Mouse (Mus musculus): ENCODE results near the gene Pvalb.

Gene Pvalb

DNA sequence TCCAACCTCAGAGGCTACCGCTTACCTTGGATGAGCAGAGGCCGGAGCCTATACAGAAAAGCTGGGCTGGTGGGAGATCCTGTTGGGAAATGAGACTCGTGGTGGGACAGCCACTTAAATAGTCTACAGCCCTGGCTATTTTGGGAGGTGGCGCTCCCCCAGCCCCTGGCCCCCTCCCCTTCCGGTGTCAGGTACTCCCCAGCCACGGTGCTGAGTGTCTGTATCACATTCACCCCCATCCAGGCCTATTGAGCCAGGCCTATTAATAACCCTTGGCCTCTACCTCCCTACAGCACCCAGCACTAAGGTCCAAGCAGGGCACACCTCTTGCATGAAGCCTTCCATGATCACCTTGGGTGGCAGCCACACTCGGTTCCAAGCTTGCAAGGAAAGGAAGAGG lies at the start of gene Pvalb:
Gene Pvalb, minus strand, starts transcription at position 89 of the 400 bp plus-strand sequence.
- no peak for DNase-seq

DNA sequence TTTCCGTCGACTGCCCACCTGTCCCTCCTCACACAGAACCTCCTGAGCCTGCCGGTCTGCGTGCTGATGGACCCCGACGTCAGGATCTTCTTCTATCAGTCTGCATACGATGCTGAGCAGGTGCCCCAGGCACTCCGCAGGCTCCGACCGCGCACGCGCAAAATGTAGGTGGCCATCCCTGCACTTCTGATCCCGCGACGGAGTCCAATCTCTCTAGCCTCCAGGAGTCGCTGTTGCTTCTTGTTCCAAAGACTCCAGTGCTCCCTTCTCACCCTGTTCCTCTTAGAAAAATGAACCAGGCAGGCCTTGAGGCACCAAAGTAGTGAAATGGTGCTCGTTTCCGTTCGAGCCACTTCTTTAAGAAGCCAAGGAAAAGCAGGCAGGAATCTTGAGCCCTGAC lies 48.6 kb upstream of the Pvalb start:
- peak; percentile 94 for DNase-seq

DNA sequence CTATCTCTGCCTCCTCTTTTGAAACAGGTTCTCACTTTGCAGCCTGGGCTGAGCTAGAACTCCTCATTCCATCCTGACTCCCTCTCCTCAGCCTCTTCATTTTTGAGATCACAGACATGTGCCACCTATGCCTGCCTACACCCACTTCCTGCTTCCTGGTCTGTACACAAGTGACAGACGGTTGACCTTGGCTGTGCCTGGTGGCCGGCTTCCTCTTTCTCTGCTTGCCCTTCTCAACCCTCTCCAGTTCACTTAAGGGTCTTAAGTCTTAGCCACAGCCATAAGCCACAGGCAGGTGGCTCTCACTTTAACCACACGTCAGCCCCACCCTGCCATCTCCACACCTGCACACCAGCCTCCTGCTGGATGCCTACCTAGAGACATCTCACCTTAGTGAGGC lies 42.2 kb upstream of the Pvalb start:
- DNase-seq = peak; percentile 96

GRCm38 (mm10) chr15:78247659-78248058 lies 41.5 kb upstream of the Pvalb start:
- DNase-seq = peak; percentile 95

GRCm38 (mm10) chr15:78246143-78247116 lies 40.2 kb upstream of the Pvalb start:
- DNase-seq = no peak

DNA sequence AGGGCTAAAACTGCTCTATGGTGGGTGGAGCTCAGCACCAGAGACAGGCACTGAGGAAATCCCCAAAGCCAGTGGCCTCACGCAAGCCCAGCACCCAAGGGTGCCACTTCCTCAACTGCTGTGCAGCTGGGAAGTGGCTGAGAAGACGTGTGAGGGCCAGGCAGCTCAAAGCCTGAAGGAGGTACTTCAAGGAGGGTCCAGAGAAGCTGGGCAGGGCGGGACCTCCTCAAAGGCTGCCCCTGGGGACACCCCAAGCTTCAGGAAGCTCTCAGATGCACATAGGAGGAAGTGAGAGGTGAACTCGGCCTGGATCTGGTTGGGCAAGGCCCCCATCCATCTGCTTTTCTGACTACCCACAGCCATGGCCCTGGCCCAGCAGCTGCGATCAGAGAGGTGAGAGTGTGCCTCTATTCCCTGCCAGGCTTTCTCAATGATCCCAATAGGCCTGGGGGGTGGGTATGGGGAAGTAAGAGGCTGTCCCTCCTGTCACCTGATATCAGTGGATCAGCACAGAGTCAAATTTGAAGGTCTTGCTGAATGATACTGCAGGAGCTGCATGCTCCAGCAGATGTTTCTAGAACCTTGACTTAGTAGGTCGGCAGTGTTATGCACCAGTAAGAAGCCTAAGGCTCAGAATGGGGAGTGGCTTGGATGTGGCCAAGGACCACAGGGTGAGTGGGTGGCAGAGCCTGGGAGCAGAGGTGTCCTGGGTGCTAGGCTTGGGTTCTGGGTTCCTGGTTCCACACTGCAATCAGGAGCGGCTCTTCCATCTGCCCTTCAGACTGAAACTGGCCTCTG lies 38.7 kb upstream of the Pvalb start, which contains the start of gene Ncf4:
Gene Ncf4, plus strand, starts transcription at position 107 of the 798 bp plus-strand sequence.
- peak; percentile 98 for DNase-seq

DNA sequence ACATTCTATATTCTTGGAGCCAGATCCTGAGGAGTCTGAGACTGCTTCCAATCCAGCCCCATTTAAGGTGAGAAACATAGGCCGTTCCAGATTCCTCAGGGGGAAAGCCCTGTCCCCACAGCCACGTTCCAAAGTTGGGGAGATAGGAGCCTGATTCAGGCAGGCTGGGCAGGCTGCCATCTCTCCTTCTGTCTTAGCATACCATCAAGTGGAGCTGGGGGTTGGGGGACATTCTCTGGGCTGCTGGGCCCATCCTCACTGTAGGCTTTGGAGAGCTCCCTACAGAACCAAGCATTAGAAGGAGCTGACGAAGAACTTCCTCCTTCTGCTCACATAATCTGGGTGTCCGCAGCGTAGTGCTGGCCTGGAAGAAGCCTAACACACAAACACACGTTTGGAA lies 37.6 kb upstream of the Pvalb start:
- DNase-seq = no peak

GRCm38 (mm10) chr15:78243061-78243460 lies 36.9 kb upstream of the Pvalb start:
- no peak for DNase-seq

GRCm38 (mm10) chr15:78241335-78241734 lies 35.1 kb upstream of the Pvalb start:
- DNase-seq = no peak

DNA sequence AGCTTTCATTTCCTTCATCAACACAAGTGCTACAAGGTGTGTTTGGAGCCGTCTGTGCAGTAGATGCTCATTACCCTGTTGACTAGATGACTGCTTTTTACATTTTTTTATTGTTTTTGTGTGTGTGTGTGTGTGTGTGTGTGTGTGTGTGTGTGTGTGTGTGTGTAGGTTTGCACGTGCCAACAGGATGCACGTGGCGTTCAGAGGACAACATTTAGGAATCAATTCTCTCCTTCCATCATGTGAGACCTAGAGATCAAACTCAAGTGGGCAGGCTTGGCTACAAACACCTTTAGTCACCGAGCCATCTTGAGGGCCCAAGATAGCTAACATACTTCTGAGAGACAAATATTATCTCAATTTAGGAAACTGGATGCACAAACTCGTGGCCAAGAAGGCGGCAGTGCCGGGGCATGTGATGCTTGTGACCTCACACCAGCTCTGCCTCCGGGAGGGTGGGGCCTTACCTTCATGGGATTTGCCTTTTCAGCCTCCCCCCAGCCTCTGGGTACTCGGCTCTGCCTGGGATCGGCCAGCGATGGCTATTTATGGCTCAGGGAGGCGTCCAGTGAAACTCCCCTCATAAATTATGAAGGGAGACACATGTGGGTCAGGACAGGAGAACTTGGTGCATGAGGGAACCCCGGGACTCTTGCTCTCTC lies 33.9 kb upstream of the Pvalb start:
- no peak for DNase-seq

GRCm38 (mm10) chr15:78239453-78239852 lies 33.3 kb upstream of the Pvalb start:
- DNase-seq = no peak

GRCm38 (mm10) chr15:78234823-78235509 lies 28.8 kb upstream of the Pvalb start:
- no peak for DNase-seq

GRCm38 (mm10) chr15:78231346-78232331 lies 25.4 kb upstream of the Pvalb start:
- no peak for DNase-seq

- DNase-seq = no peak
These were observed 21.6 kb upstream of the Pvalb start for GRCm38 (mm10) chr15:78227816-78228215.

DNA sequence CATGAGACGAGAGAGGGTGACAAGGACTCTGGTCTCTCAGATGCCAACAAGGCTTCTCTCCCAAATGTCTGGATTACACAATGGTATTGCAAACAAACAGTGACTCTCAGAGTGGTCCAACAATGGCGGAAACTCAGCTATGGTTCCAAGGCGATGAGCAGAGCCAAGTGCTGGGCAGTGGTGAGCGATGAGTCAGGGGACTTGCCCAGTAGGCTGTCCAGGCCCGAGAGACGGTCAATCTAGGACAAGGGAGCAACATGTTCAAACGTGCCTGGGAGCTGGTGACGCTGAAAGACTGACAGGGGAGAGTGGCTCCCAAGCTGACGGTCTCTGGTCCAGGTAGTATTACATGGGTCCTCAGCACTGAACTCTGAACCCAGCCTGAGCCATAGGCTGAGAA lies 9.1 kb upstream of the Pvalb start:
- DNase-seq = no peak

DNA sequence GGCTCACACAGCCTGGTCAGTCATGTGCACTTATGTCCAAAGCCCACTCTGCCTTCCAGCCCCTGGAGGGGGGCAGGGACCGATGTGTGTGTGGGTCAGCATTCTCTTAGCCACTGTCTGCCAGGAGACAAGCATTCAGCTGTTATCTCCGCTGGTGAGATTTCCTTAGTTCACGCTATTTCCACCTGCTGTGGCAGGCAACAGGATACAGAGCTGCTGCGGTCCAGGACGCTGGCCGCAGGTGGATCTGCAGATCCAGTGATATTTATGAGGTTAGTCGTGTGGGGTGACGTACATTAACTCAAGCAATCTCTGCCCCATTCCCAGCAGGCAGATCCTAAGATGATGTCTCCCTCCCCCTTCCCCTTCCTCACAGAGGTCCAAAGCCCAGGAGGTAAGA lies 5.2 kb upstream of the Pvalb start:
- no peak for DNase-seq

DNA sequence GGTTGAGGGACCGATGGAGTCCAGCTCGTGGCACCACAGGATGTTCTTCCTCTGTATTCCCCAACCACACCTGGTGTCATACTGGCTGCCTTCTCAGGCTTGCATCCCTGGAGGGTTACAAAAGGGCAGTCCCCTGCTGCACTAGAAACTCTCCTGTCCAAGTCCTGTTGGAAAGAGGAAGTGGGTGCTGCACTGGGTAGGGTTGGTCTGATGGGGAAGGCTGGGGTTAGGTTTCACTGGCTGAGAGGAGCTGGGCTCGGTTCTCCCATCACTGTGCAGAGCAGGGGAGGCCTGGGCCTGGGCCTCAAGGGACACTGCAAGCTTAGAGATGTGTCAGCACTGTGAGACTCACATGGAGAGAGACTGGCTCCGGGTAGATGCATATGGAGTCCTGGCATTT lies 4.0 kb upstream of the Pvalb start:
- no peak for DNase-seq

DNA sequence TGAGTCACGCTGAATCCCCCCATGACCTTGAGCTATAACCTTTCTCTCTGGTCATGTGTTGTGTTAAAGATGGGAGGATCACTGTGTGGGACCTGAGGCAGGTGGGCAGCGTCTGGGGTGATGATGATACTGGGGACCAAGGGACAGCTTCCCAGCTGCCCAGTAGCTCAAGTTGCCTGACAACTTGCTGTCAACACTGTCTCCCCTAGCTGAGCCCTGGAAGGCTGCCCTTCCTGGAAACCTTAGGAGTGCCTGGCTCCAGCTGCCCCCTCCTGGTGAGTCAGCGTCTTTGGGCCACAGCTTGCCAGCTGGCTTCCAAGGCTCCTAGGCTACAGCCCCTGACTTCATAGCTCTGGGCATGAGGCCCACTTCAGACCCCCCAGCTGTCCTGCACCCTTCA lies 1.0 kb downstream of the Pvalb start:
- peak; percentile 93 for DNase-seq

- DNase-seq = no peak
These were observed 1.9 kb downstream of the Pvalb start for GRCm38 (mm10) chr15:78204053-78204847.
